9 mouse cellular contexts compared by ENCODE assay signal in the genomic region with DNA sequence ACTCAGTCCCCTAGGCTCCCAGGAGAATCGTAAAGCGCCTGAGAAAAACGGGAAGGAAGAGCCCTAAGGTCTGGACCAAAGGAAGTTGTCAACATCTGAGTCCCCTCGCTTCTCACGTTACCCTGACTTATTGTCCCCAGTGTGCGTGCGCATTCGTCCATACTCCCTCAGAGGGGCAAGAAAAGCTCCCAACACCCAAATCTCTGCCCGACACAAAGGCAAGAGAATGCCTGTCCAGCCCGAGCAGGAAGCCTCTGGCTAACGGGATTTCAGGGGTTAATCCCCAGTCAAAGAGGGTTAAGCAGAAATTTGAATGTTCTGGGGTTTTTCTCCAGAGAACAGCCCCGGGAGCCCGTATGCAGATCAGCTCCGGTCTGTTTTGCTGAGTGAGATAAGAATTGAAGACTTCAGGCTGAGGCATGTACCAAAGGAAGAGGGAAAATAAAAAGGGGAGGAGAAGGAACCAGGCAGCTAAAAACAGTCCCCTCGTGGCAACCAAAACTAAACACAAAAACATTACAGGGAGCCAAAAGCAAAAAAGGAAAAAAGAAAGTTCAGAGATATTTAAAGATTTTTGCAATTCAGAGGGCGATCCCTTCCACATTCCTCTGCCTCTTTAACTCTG. TPM values are rescaled to one million over a fixed set of nuclear protein-coding genes. Genes with fewer than 3 reads are reported as not detected.
DNase-seq lines count a peak whose midpoint lies in the region; ATAC-seq and TF ChIP-seq lines count a peak whose summit lies in the region.
"Had no signal": no experiment of that assay in that cellular context is flagged by ENCODE, and none has a peak within 500 bp of the region (broad histone marks: within the 10 kb centered on the region; RNA-seq: fewer than 3 reads in every experiment).

No protein-coding gene starts in this region.

- WGBS in liver, embryonic 11.5 days: under 1% methylated on average over 16 of the region's 16 CpGs
- 4% methylated on average over 16 of the region's 16 CpGs for WGBS in heart, adult 2 months
- WGBS in kidney, embryonic 14.5 days: under 1% methylated on average over 16 of the region's 16 CpGs
- 3% methylated on average over 12 of the region's 16 CpGs for WGBS in macrophage (ENCODE audit: missing documents)
- WGBS in cerebellum, adult 2 months: 10% methylated on average over 16 of the region's 16 CpGs

- no peak overlapping the region; the same call in 1 of the 2 replicates for H3K4me3 ChIP-seq in liver, embryonic 11.5 days (ENCODE audit: low read depth, low read length)
- peak overlapping the region; percentile 48 for H3K4me3 ChIP-seq in heart, adult 2 months
- H3K4me3 ChIP-seq in kidney, embryonic 14.5 days (ENCODE audit: low read length): peak overlapping the region; percentile 60
- peak overlapping the region; percentile 19 for H3K4me3 ChIP-seq in macrophage (ENCODE audit: inconsistent target)
- H3K4me3 ChIP-seq in cerebellum, adult 2 months (replicated peaks; ENCODE audit: insufficient read depth, low read depth, low read length): no peak overlapping the region

- intact Hi-C loops in heart, adult 2 months (cut with DNase I): no loop called here

- no peaks in the 10 kb centered on the region for H3K36me3 ChIP-seq in liver, embryonic 11.5 days (ENCODE audit: control insufficient read depth, insufficient read depth, low read length)
- H3K36me3 ChIP-seq in heart, adult 2 months (ENCODE audit: control insufficient read depth, insufficient read depth, low read length): no peaks in the 10 kb centered on the region
- H3K36me3 ChIP-seq in kidney, embryonic 14.5 days (ENCODE audit: control insufficient read depth, insufficient read depth, low read length): no peaks in the 10 kb centered on the region
- H3K36me3 ChIP-seq in macrophage (ENCODE audit: inconsistent target): no peaks in the 10 kb centered on the region
- H3K36me3 ChIP-seq: G1E had no signal

- TF ChIP-seq EP300 in heart, adult 2 months (IDR thresholded peaks at IDR 0.05; ENCODE audit: insufficient read depth, low read depth, low read length): no peak

- peaks cover 10% of the 10 kb centered on the region for H3K4me1 ChIP-seq in liver, embryonic 11.5 days (replicated peaks; ENCODE audit: control insufficient read depth, insufficient read depth, low read length)
- H3K4me1 ChIP-seq in heart, adult 2 months (ENCODE audit: control insufficient read depth, insufficient read depth, low read length): peaks cover 4% of the 10 kb centered on the region
- H3K4me1 ChIP-seq in kidney, embryonic 14.5 days (ENCODE audit: control insufficient read depth, insufficient read depth, low read length): peaks cover 23% of the 10 kb centered on the region
- H3K4me1 ChIP-seq in cerebellum, adult 2 months (ENCODE audit: control insufficient read depth, insufficient read depth, low read length): peaks cover 9% of the 10 kb centered on the region; the same call in 1 of the 2 replicates

- H3K9me3 ChIP-seq in liver, embryonic 11.5 days (ENCODE audit: control insufficient read depth, low read length): no peaks in the 10 kb centered on the region
- no peaks in the 10 kb centered on the region for H3K9me3 ChIP-seq in kidney, embryonic 14.5 days (ENCODE audit: control insufficient read depth, low read length)

- peak overlapping the region; percentile 97 for H3K4me2 ChIP-seq in liver, embryonic 11.5 days
- peak overlapping the region; percentile 96 for H3K4me2 ChIP-seq in kidney, embryonic 14.5 days (replicated peaks; ENCODE audit: low read depth, low read length)

- H3K9ac ChIP-seq in liver, embryonic 11.5 days (ENCODE audit: low read depth, low read length): no peak overlapping the region
- H3K9ac ChIP-seq in heart, adult 2 months (ENCODE audit: low read depth, low read length): peak overlapping the region; percentile 43
- no peak overlapping the region for H3K9ac ChIP-seq in kidney, embryonic 14.5 days (ENCODE audit: low read depth, low read length)

- DNase-seq in liver, embryonic 11.5 days (ENCODE audit: low spot score): peak; percentile 39
- no peak for DNase-seq in liver
- peak; percentile 64 to 68 for DNase-seq in heart, adult 2 months
- no peak for DNase-seq in thymus, postnatal 10 days (ENCODE audit: low spot score in 2 of 2)
- DNase-seq in layer of hippocampus, adult 9-10 months (ENCODE audit: low spot score): no peak
- no peak for DNase-seq in cerebellum, adult 2 months

- ATAC-seq in liver, embryonic 11.5 days (replicated peaks; ENCODE audit: low FRiP score): no peak
- no peak for ATAC-seq in kidney, embryonic 14.5 days (ENCODE audit: low FRiP score, low TSS enrichment)

- no peak overlapping the region for H3K27ac ChIP-seq in liver, embryonic 11.5 days (ENCODE audit: low read depth, low read length)
- peak overlapping the region; percentile 82 for H3K27ac ChIP-seq in heart, adult 2 months
- H3K27ac ChIP-seq in kidney, embryonic 14.5 days (ENCODE audit: low read depth, low read length): no peak overlapping the region
- H3K27ac ChIP-seq in macrophage: peak overlapping the region; percentile 87
- no peak overlapping the region for H3K27ac ChIP-seq in cerebellum, adult 2 months (ENCODE audit: insufficient read depth, low read length)

- no peak for TF ChIP-seq CTCF in heart, adult 2 months (IDR thresholded peaks at IDR 0.05)
- no peak for TF ChIP-seq CTCF in cerebellum, adult 2 months (IDR thresholded peaks at IDR 0.05; ENCODE audit: borderline replicate concordance, insufficient read depth, low read depth, low read length)

- H3K27me3 ChIP-seq in liver, embryonic 11.5 days (replicated peaks; ENCODE audit: control insufficient read depth, insufficient read depth, low read length): peaks cover 93% of the 10 kb centered on the region
- H3K27me3 ChIP-seq in heart, adult 2 months (ENCODE audit: control insufficient read depth, insufficient read depth, low read length): no peaks in the 10 kb centered on the region
- peaks cover 48% of the 10 kb centered on the region for H3K27me3 ChIP-seq in kidney, embryonic 14.5 days (ENCODE audit: control insufficient read depth, insufficient read depth, low read length)
- peaks cover 5% of the 10 kb centered on the region; the same call in 1 of the 2 replicates for H3K27me3 ChIP-seq in cerebellum, adult 2 months (ENCODE audit: control insufficient read depth, insufficient read depth, low read length)

- H3K79me2 ChIP-seq in heart, adult 2 months (replicated peaks; ENCODE audit: control insufficient read depth, insufficient read depth, low read length): no peaks in the 10 kb centered on the region
- peaks cover 21% of the 10 kb centered on the region for H3K79me2 ChIP-seq in macrophage (ENCODE audit: inconsistent target)

- TF ChIP-seq POLR2A in heart, adult 2 months (IDR thresholded peaks at IDR 0.05; ENCODE audit: insufficient read depth, low read depth, low read length): 0 out of 2 replicates have a peak, but pooled peaks have one; percentile 29
- no peak for TF ChIP-seq POLR2A in cerebellum, adult 2 months (IDR thresholded peaks at IDR 0.05; ENCODE audit: borderline replicate concordance, insufficient read depth, low read length)

RNA-seq across cellular contexts. Expression of a gene that starts 21.3 kb away (rescaled TPM):
- not detected in 2 replicates for polyA plus RNA-seq in liver, embryonic 11.5 days (2014; fragmentation: Nextera tagmentation; extraction: Ambion mirVana)
- total RNA-seq in heart, adult 2 months (2021): not detected
- polyA plus RNA-seq in heart, adult 2 months (2012; rRNA removed): not detected in 2 replicates
- polyA plus RNA-seq in kidney, embryonic 14.5 days (2014; fragmentation: Nextera tagmentation; extraction: Ambion mirVana): not detected in 2 replicates
- total RNA-seq in macrophage (2018; cell fraction: chromatin; rRNA removed): 1 to 10 TPM in 2 of 26 experiments, under 1 TPM in 11, not detected in 13; 0.28 to 1.7 (median 0.57) TPM
- under 1 TPM in 2 of 26 experiments, not detected in 24; 0.09 TPM for total RNA-seq in macrophage (2018; cell fraction: cytosol; rRNA removed)
- 10 to 100 TPM in 1 of 26 experiments, 1 to 10 TPM in 1, under 1 TPM in 15, not detected in 9; 0.21 to 15.2 (median 0.40) TPM for total RNA-seq in macrophage (2018; cell fraction: nucleus; rRNA removed)
- not detected in 3 replicates for polyA plus RNA-seq in macrophage (2018)
- not detected in 2 replicates for polyA plus RNA-seq in cerebellum, adult 2 months (2012; rRNA removed)
- polyA plus RNA-seq: G1E had no signal

RNA-seq across cellular contexts. Expression of a gene that starts 32.0 kb away (rescaled TPM):
- 3.1 and 3.6 TPM in 2 replicates for polyA plus RNA-seq in liver, embryonic 11.5 days (2014; fragmentation: Nextera tagmentation; extraction: Ambion mirVana)
- total RNA-seq in heart, adult 2 months (2021): 10 to 100 TPM; 11.0 to 11.5 TPM
- 3.6 and 7.1 TPM in 2 replicates for polyA plus RNA-seq in heart, adult 2 months (2012; rRNA removed)
- polyA plus RNA-seq in kidney, embryonic 14.5 days (2014; fragmentation: Nextera tagmentation; extraction: Ambion mirVana): 2.1 and 2.3 TPM in 2 replicates
- 100 to 1,000 TPM in 22 of 26 experiments, 10 to 100 TPM in 4; 71.4 to 886 (median 177) TPM for total RNA-seq in macrophage (2018; cell fraction: chromatin; rRNA removed)
- 1,000 to 10,000 TPM in 3 of 26 experiments, 100 to 1,000 TPM in 23; 230 to 1,349 (median 405) TPM for total RNA-seq in macrophage (2018; cell fraction: cytosol; rRNA removed)
- 1,000 to 10,000 TPM in 2 of 26 experiments, 100 to 1,000 TPM in 24; 130 to 1,042 (median 343) TPM for total RNA-seq in macrophage (2018; cell fraction: nucleus; rRNA removed)
- 201 to 678 TPM (median 211 TPM) in 3 replicates for polyA plus RNA-seq in macrophage (2018)
- polyA plus RNA-seq in cerebellum, adult 2 months (2012; rRNA removed): 1.00 and 1.1 TPM in 2 replicates
- polyA plus RNA-seq: G1E had no signal

Comparison
In these comparisons a context has a peak if more than half of its experiments do, and no peak if none do; other contexts are left out.
1. DNase-seq: peak in liver, embryonic 11.5 days (single experiment) and heart, adult 2 months (2 of 2); none in liver (single experiment), thymus, postnatal 10 days (0 of 2), layer of hippocampus, adult 9-10 months (single experiment) and cerebellum, adult 2 months (0 of 2).
2. H3K27ac ChIP-seq: peak in heart, adult 2 months (single experiment) and macrophage (single experiment); none in liver, embryonic 11.5 days (single experiment), kidney, embryonic 14.5 days (single experiment) and cerebellum, adult 2 months (single experiment).
3. H3K4me3 ChIP-seq: peak in heart, adult 2 months (single experiment), kidney, embryonic 14.5 days (single experiment) and macrophage (single experiment); none in liver, embryonic 11.5 days (single experiment) and cerebellum, adult 2 months (single experiment).
4. RNA of a gene that starts 32.0 kb away (polyA plus RNA-seq): 201 to 678 TPM in macrophage; 3.1 to 3.6 TPM in liver, embryonic 11.5 days, 3.6 to 7.1 TPM in heart, adult 2 months, 2.1 to 2.3 TPM in kidney, embryonic 14.5 days and 1.00 to 1.1 TPM in cerebellum, adult 2 months; every median in the first group is over 10 times any median in the second.